Mouse (Mus musculus) small intestine, adult 2 months (tissue): Measurements from ENCODE around the gene Spryd3. TPM values are rescaled to one million over a fixed set of nuclear protein-coding genes. Genes with fewer than 3 reads are reported as not detected.

Source experiments
- H3K27ac ChIP-seq: fragments of 200-500 bp; 2 replicates; pipeline ENCODE4 v1.5.1; 2012; ENCODE audit warnings: low read depth, low read length, control low read depth, inconsistent platforms; ENCODE audit not compliant: insufficient read depth
- H3K27me3 ChIP-seq: fragments of 200-500 bp; 2 replicates; pipeline ENCODE4 v1.6.1; 2012; ENCODE audit warnings: mild to moderate bottlenecking, moderate library complexity, low read length, inconsistent platforms; ENCODE audit not compliant: control insufficient read depth, insufficient read depth
- H3K36me3 ChIP-seq: fragments of 200-500 bp; 2 replicates; pipeline ENCODE4 v1.6.1; 2012; ENCODE audit warnings: mild to moderate bottlenecking, low read length, control low read depth, inconsistent platforms; ENCODE audit not compliant: control insufficient read depth, insufficient read depth
- H3K4me1 ChIP-seq: fragments of 200-500 bp; 2 replicates; pipeline ENCODE4 v1.6.1; 2012; ENCODE audit warnings: low read length, inconsistent platforms, mixed read lengths; ENCODE audit not compliant: control insufficient read depth, insufficient read depth, insufficient read length
- H3K4me3 ChIP-seq: fragments of 200-500 bp; 2 replicates; pipeline ENCODE4 v1.5.1; 2012; ENCODE audit warnings: low read depth, mild to moderate bottlenecking, control low read depth, inconsistent platforms, low read length, moderate library complexity
- CTCF ChIP-seq: fragments of 200-500 bp; IDR thresholded peaks from 2 replicates; pipeline ENCODE4 v1.5.1; 2012; ENCODE audit warnings: low read depth, mild to moderate bottlenecking, control low read depth, inconsistent platforms, low read length, moderate library complexity, mixed read lengths; ENCODE audit not compliant: insufficient replicate concordance, insufficient read length; ENCODE audit errors: extremely low read depth
- POLR2A ChIP-seq: fragments of 200-500 bp; IDR thresholded peaks from 2 replicates; pipeline ENCODE4 v1.6.1; 2012; ENCODE audit warnings: low read depth, mild to moderate bottlenecking, control low read depth, inconsistent platforms, low read length, moderate library complexity
- WGBS: fragments of 180-500 bp; shearing (Covaris S2); methylation state at CpG from one replicate; pipeline ENCODE4 v1.1.7; 2018; 5-methylcytosine and 5-hydroxymethylcytosine counted together
- polyA plus RNA-seq: library from polyadenylated mRNA; depleted of rRNA; stranded (reverse); fragments of >200 nt; gene quantifications from 2 replicates; pipeline ENCODE4 v1.2.3, GENCODE M21; 2012; rRNA removed

The Spryd3 gene
- 22.7 and 48.8 TPM in 2 replicates for polyA plus RNA-seq

DNA sequence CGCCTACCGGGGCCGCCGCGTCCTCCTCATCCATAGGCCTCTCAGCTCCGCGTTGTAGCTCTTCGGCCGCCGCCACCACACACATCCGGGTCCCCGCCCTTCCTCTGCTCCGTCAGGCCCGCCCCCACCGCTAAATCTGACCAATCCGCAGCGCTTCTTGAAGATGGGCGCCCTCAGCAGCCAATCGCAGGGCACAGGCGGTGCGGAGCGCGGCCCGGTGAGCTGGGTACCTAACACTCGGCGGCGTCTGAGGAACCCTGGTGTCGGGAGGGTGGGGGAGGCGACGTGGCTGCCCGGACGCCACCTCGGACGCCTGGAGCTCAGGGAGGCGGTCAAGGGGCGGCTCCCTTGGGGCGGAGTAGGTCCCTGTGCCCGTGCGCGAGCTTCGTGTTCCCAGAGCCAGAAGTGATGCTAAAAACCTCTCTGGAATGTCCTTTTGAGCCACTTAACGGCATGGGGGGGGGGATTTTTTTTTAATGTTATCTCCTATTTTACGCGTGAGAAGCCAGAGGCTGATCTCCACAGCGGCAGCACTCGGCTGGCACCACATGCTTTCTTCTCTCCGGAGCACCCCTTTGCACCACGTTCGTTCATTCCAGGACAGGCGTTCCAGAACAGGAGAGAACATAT, at the start of gene Spryd3:
TSS of gene Spryd3 (minus strand) at position 106 of the 630 bp plus-strand sequence.
- 1% methylated on average over 48 of the region's 50 CpGs for WGBS
- peaks cover 3% of the 10 kb centered on the region; the same call in 1 of the 2 replicates for H3K4me1 ChIP-seq
- H3K27me3 ChIP-seq: no peaks in the 10 kb centered on the region
- peak within 1 kb of the TSS; percentile 96 for H3K4me3 ChIP-seq
- peaks cover 19% of the 10 kb centered on the region for H3K36me3 ChIP-seq
- TF ChIP-seq POLR2A (peak; percentile 52), CTCF (no peak)
- peak within 1 kb of the TSS; percentile 6; the same call in 1 of the 2 replicates for H3K27ac ChIP-seq

DNA sequence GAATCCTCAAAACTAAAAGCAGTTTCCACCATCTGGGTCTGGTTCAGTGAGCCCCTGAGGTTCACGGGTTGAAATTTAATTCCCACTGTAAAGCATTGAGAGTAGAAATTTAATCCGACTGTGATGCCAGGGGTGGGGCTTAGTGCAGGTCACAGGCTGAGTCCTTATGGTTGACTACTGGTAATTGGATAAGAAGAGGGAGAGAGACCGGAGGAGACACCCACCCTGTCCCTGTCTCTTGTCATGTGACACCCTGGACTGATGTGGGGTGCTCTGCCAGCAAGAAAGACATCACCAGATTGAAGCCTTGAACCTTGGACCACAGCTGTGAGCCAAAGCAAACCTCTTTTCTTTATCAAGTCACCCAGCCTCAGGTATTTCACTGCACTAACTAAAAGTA, 47.0 kb upstream of the Spryd3 start:
- TF ChIP-seq CTCF (no peak), POLR2A (no peak)
- H3K27ac ChIP-seq: no peak overlapping the region
- H3K4me1 ChIP-seq: peaks cover 3% of the 10 kb centered on the region; the same call in 1 of the 2 replicates
- H3K4me3 ChIP-seq: no peak overlapping the region
- H3K27me3 ChIP-seq: no peaks in the 10 kb centered on the region
- WGBS: 81% methylated on average over 3 of the region's 3 CpGs
- no peaks in the 10 kb centered on the region; the same call in 1 of the 2 replicates for H3K36me3 ChIP-seq

DNA sequence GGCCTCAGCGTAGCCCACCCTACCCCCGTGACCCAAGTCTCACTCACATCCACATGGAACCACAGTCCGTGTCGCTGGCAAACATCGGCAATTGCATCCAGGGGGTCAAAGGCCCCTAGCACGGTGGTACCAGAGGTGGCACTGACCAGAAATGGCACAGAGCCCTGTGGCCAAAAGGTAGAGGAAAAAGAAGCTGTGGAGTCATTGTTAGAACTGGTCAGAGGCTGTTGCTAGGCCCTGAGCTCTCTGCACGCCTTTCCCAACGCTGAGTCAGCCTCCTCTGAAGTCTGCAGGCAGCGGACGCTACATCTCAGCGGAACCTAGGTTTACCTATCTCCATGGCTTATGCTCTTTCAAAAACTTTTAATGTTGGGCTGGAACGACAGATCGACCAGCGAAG, 43.9 kb upstream of the Spryd3 start:
- TF ChIP-seq CTCF: no peak
- TF ChIP-seq POLR2A: no peak
- Histone ChIP-seq H3K36me3 (no peaks in the 10 kb centered on the region), H3K4me1 (peaks cover 6% of the 10 kb centered on the region; the same call in 1 of the 2 replicates), H3K27me3 (no peaks in the 10 kb centered on the region), H3K4me3 (no peak overlapping the region), H3K27ac (no peak overlapping the region)
- 91% methylated on average over 14 of the region's 14 CpGs for WGBS

DNA sequence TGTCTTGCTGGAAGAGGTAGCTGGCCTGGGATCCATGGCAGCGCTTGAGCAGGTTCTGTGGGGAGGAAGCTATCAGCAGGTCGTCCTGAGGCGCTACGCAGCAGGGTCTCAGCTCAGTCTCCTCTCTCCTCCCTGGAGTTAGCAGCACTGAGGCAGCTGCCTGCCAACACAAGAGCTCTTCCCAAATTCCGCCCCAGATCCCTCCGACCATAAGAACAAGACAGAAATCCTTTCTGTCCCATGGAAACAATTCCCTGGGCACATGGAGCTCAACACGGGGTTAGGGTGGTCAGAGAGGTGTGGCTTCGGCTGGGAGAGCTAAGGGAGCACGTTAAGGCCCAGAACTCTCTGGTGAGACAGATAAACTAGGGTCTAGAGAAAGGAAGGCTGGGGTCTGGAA, 43.1 kb upstream of the Spryd3 start:
- WGBS: 91% methylated on average over 9 of the region's 9 CpGs
- no peak overlapping the region for H3K27ac ChIP-seq
- TF ChIP-seq POLR2A (no peak), CTCF (no peak)
- no peaks in the 10 kb centered on the region for H3K36me3 ChIP-seq
- H3K4me3 ChIP-seq: no peak overlapping the region
- H3K4me1 ChIP-seq: peaks cover 6% of the 10 kb centered on the region; the same call in 1 of the 2 replicates
- H3K27me3 ChIP-seq: no peaks in the 10 kb centered on the region

DNA sequence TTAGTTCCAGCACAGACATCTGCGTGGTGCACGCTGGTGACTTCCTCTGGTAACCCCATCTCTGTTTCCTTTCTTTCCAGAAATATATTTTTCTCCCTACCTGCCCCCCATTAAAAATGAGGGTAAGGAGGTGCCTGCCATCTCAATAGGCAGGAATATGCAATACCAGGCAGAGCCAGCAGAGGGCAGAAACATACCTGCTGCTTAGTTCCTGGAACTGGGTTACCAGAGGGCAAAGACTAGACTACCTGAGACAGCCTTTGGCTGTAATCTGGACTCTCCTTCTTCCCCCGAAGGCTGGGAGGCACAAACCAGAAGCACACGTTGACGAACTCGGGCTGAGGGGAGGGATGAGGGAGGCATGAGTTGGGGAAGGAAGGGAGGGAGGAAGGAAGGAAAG, 42.2 kb upstream of the Spryd3 start:
- Histone ChIP-seq H3K36me3 (no peaks in the 10 kb centered on the region), H3K27me3 (no peaks in the 10 kb centered on the region), H3K27ac (no peak overlapping the region), H3K4me3 (no peak overlapping the region), H3K4me1 (peaks cover 6% of the 10 kb centered on the region; the same call in 1 of the 2 replicates)
- TF ChIP-seq CTCF (peak; percentile 77; the same call in 1 of the 2 replicates), POLR2A (no peak)
- 15% methylated on average over 6 of the region's 6 CpGs for WGBS

DNA sequence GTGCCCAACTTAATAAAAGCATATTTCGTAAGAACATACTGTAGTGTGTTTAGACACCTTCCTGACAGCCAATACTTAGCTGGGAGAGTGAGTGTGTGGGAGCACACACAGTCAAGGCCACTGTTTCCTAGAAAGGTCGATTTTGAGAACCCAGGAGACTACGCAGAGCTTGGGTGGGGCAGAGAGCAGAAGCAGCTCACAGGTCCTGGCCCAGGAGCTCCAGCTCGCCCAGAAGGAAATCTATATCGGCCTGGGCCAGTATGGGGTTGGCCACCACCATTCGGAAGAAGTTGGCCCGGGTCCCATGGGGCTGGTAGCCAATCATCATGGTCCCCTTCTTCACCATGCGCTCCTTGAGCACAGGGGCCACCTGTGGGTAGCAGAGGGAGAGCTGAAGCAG, 41.4 kb upstream of the Spryd3 start:
- H3K4me1 ChIP-seq: peaks cover 6% of the 10 kb centered on the region; the same call in 1 of the 2 replicates

DNA sequence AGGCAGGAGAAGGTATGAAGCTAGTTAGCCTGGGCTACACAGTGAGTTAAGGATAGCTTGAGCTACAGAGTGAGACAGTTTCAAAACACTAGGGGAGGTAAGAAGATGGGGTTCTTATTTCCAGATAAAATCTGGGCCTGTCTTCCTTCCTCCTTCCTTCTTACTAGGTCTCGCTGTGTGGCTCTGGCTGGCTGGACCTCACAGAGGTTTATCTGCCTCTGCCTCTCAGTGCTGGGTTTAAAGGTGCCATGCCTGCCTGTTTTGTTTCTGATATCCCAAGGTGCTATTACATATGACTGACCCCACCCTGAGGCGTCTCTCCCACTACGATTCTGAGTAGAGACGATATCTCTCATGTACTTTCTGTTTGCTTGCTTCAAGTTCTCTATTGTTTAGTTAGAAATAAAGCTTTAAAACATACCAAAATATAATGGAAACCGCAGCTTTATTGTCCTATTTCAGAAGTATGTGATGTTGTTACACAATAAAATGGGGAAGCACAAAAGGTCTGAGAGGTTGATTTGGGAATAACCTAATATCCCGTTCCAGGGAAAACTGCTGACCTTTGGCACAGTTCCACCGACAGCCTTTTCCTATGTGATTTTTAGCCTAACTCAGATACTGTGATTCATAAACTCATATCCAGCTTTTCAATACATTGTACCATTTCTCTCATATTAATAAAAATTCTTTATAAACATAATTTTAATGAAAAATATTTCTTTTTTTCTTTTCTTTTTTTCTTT, 40.7 kb upstream of the Spryd3 start:
- no peak overlapping the region for H3K4me3 ChIP-seq
- 52% methylated on average over 7 of the region's 7 CpGs for WGBS

More for the DNA sequence above, 41.4 kb upstream of the Spryd3 start:
- Histone ChIP-seq H3K36me3 (no peaks in the 10 kb centered on the region), H3K4me3 (no peak overlapping the region), H3K27ac (no peak overlapping the region), H3K27me3 (no peaks in the 10 kb centered on the region)
- TF ChIP-seq POLR2A (no peak), CTCF (no peak)
- WGBS: 70% methylated on average over 8 of the region's 8 CpGs

More for the DNA sequence above, 40.7 kb upstream of the Spryd3 start:
- Histone ChIP-seq H3K27ac (peak overlapping the region; percentile 56), H3K36me3 (no peaks in the 10 kb centered on the region), H3K27me3 (no peaks in the 10 kb centered on the region), H3K4me1 (peaks cover 6% of the 10 kb centered on the region; the same call in 1 of the 2 replicates)
- TF ChIP-seq POLR2A (no peak), CTCF (no peak)
